Mouse (Mus musculus) ES-Bruce4 (cell line): ENCODE measurements at regions not wholly inside any gene's neighbourhood (a gene's known extent, or its start where the extent isn't known, plus 50 kb on each side); places are given as distances from the start of the nearest gene placed in this dataset.

Source experiments
- CTCF ChIP-seq: IDR thresholded peaks from one replicate; pipeline ENCODE4 v1.8.1; 2011; ENCODE audit warnings: low read depth, low read length
- EP300 ChIP-seq: IDR thresholded peaks from 2 replicates; pipeline ENCODE4 v1.6.1; 2011; ENCODE audit warnings: low read depth, low read length; ENCODE audit not compliant: insufficient read depth
- POLR2A ChIP-seq: IDR thresholded peaks from one replicate; pipeline ENCODE4 v1.8.1; 2011; ENCODE audit warnings: low read length; ENCODE audit not compliant: insufficient read depth

DNA sequence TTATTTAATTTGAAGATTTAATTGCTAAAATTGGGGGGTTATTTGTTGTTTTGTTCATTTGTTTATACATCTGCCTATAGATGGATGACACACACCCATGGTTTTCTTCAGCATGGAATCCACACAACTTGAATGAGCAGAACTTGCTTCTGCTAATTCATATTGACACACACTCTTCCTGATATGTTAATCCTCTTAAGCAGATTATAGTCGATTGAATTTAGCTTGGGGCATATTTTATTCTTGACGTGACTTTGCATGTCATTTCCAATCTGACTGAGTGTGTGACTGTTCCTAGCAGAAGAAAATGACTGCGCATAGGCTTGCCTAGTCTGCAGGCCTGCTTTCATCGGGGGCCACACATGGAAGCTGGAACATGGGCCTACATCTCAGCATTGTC lies 727.0 kb upstream of the Adarb2 start:
- TF ChIP-seq POLR2A: no peak
- no peak for TF ChIP-seq CTCF
- no peak for TF ChIP-seq EP300
